Mouse (Mus musculus) midbrain, embryonic 16.5 days (tissue): ENCODE results near the gene Abraxas2. TPM values are rescaled to one million over a fixed set of nuclear protein-coding genes. Genes with fewer than 3 reads are reported as not detected.

Source experiments
- ATAC-seq: fragments of 200-750 bp; cut with Nextera tagmentation; 2 replicates; pipeline ENCODE4 v1.8.0; 2017; ENCODE audit warnings: moderate TSS enrichment
- H3K27ac ChIP-seq: fragments of 300-500 bp; sonication (generic); 2 replicates; pipeline ENCODE4 v1.5.1; 2014; ENCODE audit warnings: mild to moderate bottlenecking, low read length, mixed read lengths
- H3K27me3 ChIP-seq: fragments of 300-500 bp; sonication (generic); 2 replicates; pipeline ENCODE4 v1.6.1; 2014; ENCODE audit warnings: low read depth, low read length, mixed read lengths; ENCODE audit not compliant: control insufficient read depth, insufficient read depth
- H3K36me3 ChIP-seq: fragments of 300-500 bp; sonication (generic); 2 replicates; pipeline ENCODE4 v1.6.1; 2014; ENCODE audit warnings: mild to moderate bottlenecking, low read length, moderate library complexity, mixed read lengths; ENCODE audit not compliant: control insufficient read depth, insufficient read depth
- H3K4me1 ChIP-seq: fragments of 300-500 bp; sonication (generic); 2 replicates; pipeline ENCODE4 v1.6.1; 2014; ENCODE audit warnings: mild to moderate bottlenecking, low read length, mixed read lengths; ENCODE audit not compliant: control insufficient read depth, insufficient read depth
- H3K4me2 ChIP-seq: fragments of 300-500 bp; sonication (generic); 2 replicates; pipeline ENCODE4 v1.6.1; 2014; ENCODE audit warnings: mild to moderate bottlenecking, low read length, mixed read lengths
- H3K4me3 ChIP-seq: fragments of 300-500 bp; sonication (generic); 2 replicates; pipeline ENCODE4 v1.5.1; 2014; ENCODE audit warnings: low read depth, mild to moderate bottlenecking, low read length, moderate library complexity, mixed read lengths
- H3K9ac ChIP-seq: fragments of 300-500 bp; sonication (generic); 2 replicates; pipeline ENCODE4 v1.6.1; 2014; ENCODE audit warnings: low read depth, low read length, mixed read lengths
- H3K9me3 ChIP-seq: fragments of 300-500 bp; sonication (generic); replicated peaks from 2 replicates; pipeline ENCODE4 v1.6.1; 2014; ENCODE audit warnings: mild to moderate bottlenecking, low read length, mixed read lengths; ENCODE audit not compliant: control insufficient read depth, poor library complexity, severe bottlenecking
- WGBS: fragments of 180-500 bp; shearing (Covaris S2); extraction: QIAGEN DNeasy Blood & Tissue Kit; methylation state at CpG from one replicate; pipeline ENCODE4 v1.1.7; 2014; 5-methylcytosine and 5-hydroxymethylcytosine counted together
- polyA plus RNA-seq: library from polyadenylated mRNA; unstranded; fragments of >200 nt; fragmentation: Nextera tagmentation; extraction: Ambion mirVana; gene quantifications from 2 replicates; pipeline ENCODE4 v1.2.1, GENCODE M21; 2015

Abraxas2 gene
- polyA plus RNA-seq, 1 experiment from 2014 or later, result 37.4 TPM

- Histone ChIP-seq H3K4me3 (no peak overlapping the region), H3K27me3 (no peaks in the 10 kb centered on the region), H3K9ac (no peak overlapping the region), H3K4me2 (no peak overlapping the region), H3K9me3 (no peaks in the 10 kb centered on the region), H3K36me3 (no peaks in the 10 kb centered on the region), H3K4me1 (peaks cover 20% of the 10 kb centered on the region), H3K27ac (no peak overlapping the region)
- ATAC-seq, result no peak
- WGBS, result 79% methylated on average over 5 of the region's 5 CpGs
These were observed 43.9 kb upstream of the Abraxas2 start for GRCm38 (mm10) chr7:132815081-132815480.

GRCm38 (mm10) chr7:132816528-132816927, 42.5 kb upstream of the Abraxas2 start:
- no peaks in the 10 kb centered on the region for H3K36me3 ChIP-seq
- no peak overlapping the region for H3K9ac ChIP-seq
- ATAC-seq, result no peak
- H3K9me3 ChIP-seq, result no peaks in the 10 kb centered on the region
- H3K4me1 ChIP-seq, result peaks cover 13% of the 10 kb centered on the region
- H3K27ac ChIP-seq, result no peak overlapping the region
- 31% methylated on average over 2 of the region's 2 CpGs for WGBS
- no peak overlapping the region for H3K4me2 ChIP-seq
- H3K27me3 ChIP-seq, result no peaks in the 10 kb centered on the region
- no peak overlapping the region for H3K4me3 ChIP-seq

DNA sequence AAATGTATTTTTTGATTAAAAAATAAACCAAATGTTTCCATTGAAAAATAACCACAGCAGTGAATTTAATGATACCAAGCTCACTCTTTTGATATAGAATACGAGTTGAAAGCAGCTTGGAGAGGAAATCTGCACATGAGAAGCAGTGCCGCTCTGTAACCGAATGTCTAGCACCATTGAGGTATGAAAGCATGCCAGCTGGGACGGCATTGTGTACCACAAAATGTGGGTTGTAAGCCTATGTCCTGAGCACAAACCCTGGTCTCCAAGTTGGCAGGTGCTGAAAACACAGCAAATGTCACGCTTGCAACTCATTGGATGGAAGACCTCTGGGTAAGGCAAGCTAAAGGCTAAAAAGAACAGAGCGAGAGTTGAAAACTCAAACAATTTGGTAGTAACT, 42.0 kb upstream of the Abraxas2 start:
- no peaks in the 10 kb centered on the region for H3K9me3 ChIP-seq
- no peak overlapping the region for H3K27ac ChIP-seq
- no peak overlapping the region for H3K4me2 ChIP-seq
- no peak for ATAC-seq
- 45% methylated on average over 6 of the region's 6 CpGs for WGBS
- H3K4me3 ChIP-seq, result no peak overlapping the region
- no peak overlapping the region for H3K9ac ChIP-seq
- H3K4me1 ChIP-seq, result peaks cover 9% of the 10 kb centered on the region; the same call in 1 of the 2 replicates
- H3K27me3 ChIP-seq, result no peaks in the 10 kb centered on the region
- H3K36me3 ChIP-seq, result no peaks in the 10 kb centered on the region

DNA sequence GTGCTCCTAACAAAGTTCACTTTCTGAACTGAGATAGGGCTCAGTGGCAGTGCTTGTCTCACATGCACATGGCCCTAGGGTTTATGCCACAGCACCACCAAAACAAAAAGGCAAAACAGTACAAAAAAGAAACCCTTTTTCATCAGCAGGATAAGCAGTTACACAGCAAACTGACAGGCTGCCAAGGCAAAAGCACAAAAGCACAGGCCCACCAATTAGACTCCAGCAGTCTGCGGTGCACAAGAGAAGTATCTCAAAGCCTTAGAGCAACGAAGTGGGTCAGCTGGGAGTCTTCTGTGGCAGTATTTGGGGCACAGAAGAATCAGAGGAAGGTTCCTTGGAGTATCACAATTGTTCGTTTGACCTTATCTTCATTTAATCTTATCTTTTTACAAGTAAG, 38.3 kb upstream of the Abraxas2 start:
- no peaks in the 10 kb centered on the region for H3K27me3 ChIP-seq
- H3K27ac ChIP-seq, result no peak overlapping the region
- no peaks in the 10 kb centered on the region for H3K9me3 ChIP-seq
- H3K9ac ChIP-seq, result no peak overlapping the region
- H3K4me3 ChIP-seq, result no peak overlapping the region
- WGBS, result 62% methylated on average over 3 of the region's 3 CpGs
- H3K4me1 ChIP-seq, result no peaks in the 10 kb centered on the region; the same call in 1 of the 2 replicates
- H3K4me2 ChIP-seq, result no peak overlapping the region
- no peak for ATAC-seq
- H3K36me3 ChIP-seq, result no peaks in the 10 kb centered on the region

- Histone ChIP-seq H3K27ac (no peak overlapping the region), H3K9me3 (no peaks in the 10 kb centered on the region), H3K27me3 (no peaks in the 10 kb centered on the region), H3K4me3 (no peak overlapping the region), H3K9ac (no peak overlapping the region), H3K4me1 (no peaks in the 10 kb centered on the region), H3K4me2 (no peak overlapping the region), H3K36me3 (peaks cover 5% of the 10 kb centered on the region; the same call in 1 of the 2 replicates)
- ATAC-seq, result no peak
These were observed 35.2 kb upstream of the Abraxas2 start for GRCm38 (mm10) chr7:132823832-132824231.

DNA sequence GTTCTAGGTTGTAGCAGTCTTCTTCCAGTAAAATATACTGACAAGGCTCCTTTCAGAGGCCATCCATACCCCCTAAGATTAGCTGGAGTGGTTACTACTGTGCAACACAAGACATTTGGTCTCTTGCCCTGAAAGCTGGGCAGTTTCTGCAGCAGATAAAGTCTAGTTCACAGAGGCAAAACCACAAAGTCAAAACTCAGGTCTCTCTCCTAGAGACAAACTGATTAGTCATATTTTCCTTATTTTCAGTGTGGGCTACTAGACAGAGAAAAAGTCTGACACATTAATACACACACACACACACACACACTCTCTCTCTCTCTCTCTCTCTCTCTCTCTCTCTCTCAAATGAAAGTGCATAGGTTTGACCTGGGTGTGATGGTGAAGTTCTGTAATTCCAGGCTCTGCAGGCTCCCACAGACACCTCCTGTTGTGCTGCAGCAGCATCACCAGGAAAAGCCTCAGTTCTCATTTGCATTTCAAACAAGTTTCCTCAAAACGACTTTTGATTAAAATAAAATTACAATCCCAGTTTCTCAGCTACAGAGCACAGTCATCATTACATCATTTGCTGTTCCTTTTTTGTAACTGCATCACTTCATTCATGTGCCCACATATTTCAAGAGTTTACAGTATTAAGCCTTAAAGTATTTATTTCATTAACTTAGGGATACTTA, 34.5 kb upstream of the Abraxas2 start:
- Histone ChIP-seq H3K27me3 (no peaks in the 10 kb centered on the region), H3K9me3 (no peaks in the 10 kb centered on the region), H3K27ac (no peak overlapping the region), H3K4me1 (no peaks in the 10 kb centered on the region), H3K9ac (no peak overlapping the region), H3K4me3 (no peak overlapping the region), H3K4me2 (no peak overlapping the region), H3K36me3 (peaks cover 5% of the 10 kb centered on the region; the same call in 1 of the 2 replicates)
- WGBS, result 21% methylated on average over 1 of the region's 1 CpGs
- no peak for ATAC-seq

DNA sequence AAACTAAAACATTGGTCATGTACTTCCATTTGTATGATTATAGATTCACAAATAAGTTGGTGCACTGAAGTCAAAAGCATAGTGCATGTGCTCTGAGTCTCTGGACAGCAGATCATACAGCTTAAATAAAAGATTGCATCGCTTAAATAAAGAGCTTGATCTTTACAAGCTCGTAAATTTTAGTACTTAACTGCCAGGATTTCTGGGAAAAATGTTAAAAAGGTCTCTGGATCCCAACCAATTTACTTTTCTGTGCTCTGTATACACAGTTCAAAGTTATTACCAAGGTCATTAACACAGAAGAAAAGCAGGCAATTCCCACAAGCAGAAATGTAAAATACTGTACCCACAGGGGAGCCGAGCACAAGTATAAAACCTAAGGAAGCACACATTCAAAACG, 28.1 kb upstream of the Abraxas2 start:
- Histone ChIP-seq H3K9ac (no peak overlapping the region), H3K4me1 (no peaks in the 10 kb centered on the region), H3K36me3 (peaks cover 17% of the 10 kb centered on the region; the same call in 1 of the 2 replicates), H3K4me3 (no peak overlapping the region), H3K9me3 (no peaks in the 10 kb centered on the region), H3K4me2 (no peak overlapping the region), H3K27me3 (no peaks in the 10 kb centered on the region), H3K27ac (no peak overlapping the region)
- no peak for ATAC-seq
- 77% methylated on average over 4 of the region's 4 CpGs for WGBS

GRCm38 (mm10) chr7:132841287-132841686, 17.7 kb upstream of the Abraxas2 start:
- Histone ChIP-seq H3K36me3 (peaks cover 6% of the 10 kb centered on the region), H3K4me3 (no peak overlapping the region), H3K27ac (no peak overlapping the region), H3K9me3 (no peaks in the 10 kb centered on the region), H3K9ac (no peak overlapping the region), H3K27me3 (no peaks in the 10 kb centered on the region), H3K4me2 (no peak overlapping the region), H3K4me1 (no peaks in the 10 kb centered on the region)
- 83% methylated on average over 5 of the region's 5 CpGs for WGBS
- no peak for ATAC-seq

- H3K9me3 ChIP-seq, result no peaks in the 10 kb centered on the region
- H3K27ac ChIP-seq, result no peak overlapping the region
- no peaks in the 10 kb centered on the region for H3K4me1 ChIP-seq
- no peaks in the 10 kb centered on the region for H3K27me3 ChIP-seq
- no peak for ATAC-seq
- WGBS, result 100% methylated on average over 1 of the region's 1 CpGs
- no peak overlapping the region for H3K9ac ChIP-seq
- H3K4me2 ChIP-seq, result no peak overlapping the region
- no peak overlapping the region for H3K4me3 ChIP-seq
- H3K36me3 ChIP-seq, result peaks cover 8% of the 10 kb centered on the region
These were observed 16.6 kb upstream of the Abraxas2 start for GRCm38 (mm10) chr7:132842455-132842854.
